26 mouse cellular contexts compared by ENCODE assay signal in genomic region chr13:58954764-58955163, GRCm38 (mm10).
"Had no signal": no experiment of that assay in that cellular context is flagged by ENCODE, and none has a peak within 500 bp of the region (broad histone marks: within the 10 kb centered on the region; RNA-seq: fewer than 3 reads in every experiment).

No protein-coding gene starts in this region.

- H3K4me2 ChIP-seq: hindbrain, embryonic 13.5 days; hindbrain, embryonic 15.5 days; intestine, embryonic 15.5 days; limb, embryonic 12.5 days; liver, embryonic 11.5 days; liver, embryonic 13.5 days; liver, embryonic 15.5 days had no signal

- H3K36me3 ChIP-seq: heart, embryonic 10.5 days; heart, embryonic 12.5 days; hindbrain, embryonic 10.5 days; hindbrain, embryonic 13.5 days; hindbrain, embryonic 15.5 days; intestine, embryonic 15.5 days; limb, embryonic 10.5 days; limb, embryonic 12.5 days; liver, embryonic 13.5 days; liver, embryonic 15.5 days had no signal

- ATAC-seq: inflammation-experienced regulatory T-cells, adult 6 months; intestine, embryonic 15.5 days; intestine, postnatal 0 days had no signal

- H3K4me3 ChIP-seq: gastrocnemius, adult 2 months; heart, embryonic 10.5 days; heart, embryonic 12.5 days; hindbrain, embryonic 10.5 days; hindbrain, embryonic 13.5 days; hindbrain, embryonic 15.5 days; intestine, embryonic 15.5 days; layer of hippocampus, adult 2 months; left cerebral cortex, adult 2 months; limb, embryonic 10.5 days; limb, embryonic 12.5 days; liver, embryonic 13.5 days; liver, embryonic 15.5 days had no signal

- DNase-seq: gastrocnemius, adult 2 months; gastrocnemius, postnatal 10 days; gastrocnemius, postnatal 25 days; heart, adult 18-20 months; heart, postnatal 10 days; heart, postnatal 4 days; kidney, adult 18-20 months; kidney, adult 8-10 months; kidney, postnatal 10 days; kidney, postnatal 25 days; liver; liver, embryonic 13.5 days had no signal

- H3K9ac ChIP-seq: heart, embryonic 12.5 days; hindbrain, embryonic 13.5 days; hindbrain, embryonic 15.5 days; intestine, embryonic 15.5 days; limb, embryonic 12.5 days; liver, embryonic 13.5 days; liver, embryonic 15.5 days had no signal

- H3K27ac ChIP-seq: gastrocnemius, adult 2 months; hindbrain, embryonic 10.5 days; hindbrain, embryonic 15.5 days; intestine, embryonic 15.5 days; layer of hippocampus, adult 2 months; limb, embryonic 10.5 days; limb, embryonic 12.5 days; liver, embryonic 13.5 days; liver, embryonic 15.5 days had no signal

- H3K27me3 ChIP-seq: heart, embryonic 12.5 days; hindbrain, embryonic 13.5 days; hindbrain, embryonic 15.5 days; intestine, embryonic 15.5 days; limb, embryonic 12.5 days; liver, embryonic 13.5 days; liver, embryonic 15.5 days had no signal

- H3K4me1 ChIP-seq: intestine, embryonic 15.5 days; liver, embryonic 13.5 days; liver, embryonic 15.5 days had no signal

- H3K9me3 ChIP-seq: heart, embryonic 10.5 days; heart, embryonic 12.5 days; hindbrain, embryonic 10.5 days; hindbrain, embryonic 13.5 days; hindbrain, embryonic 15.5 days; intestine, embryonic 15.5 days; limb, embryonic 10.5 days; limb, embryonic 12.5 days; liver, embryonic 13.5 days; liver, embryonic 15.5 days had no signal
